Mouse (Mus musculus): ENCODE measurements around the gene Olfr26. TPM values are rescaled to one million over a fixed set of nuclear protein-coding genes. Genes with fewer than 3 reads are reported as not detected.
"Not testable (repeated sequence)": the region's sequence is repeated elsewhere in the genome, so short reads cannot be mapped to it uniquely, and the experiment has no call there.

The Olfr26 gene
- polyA plus RNA-seq (2015; fragmentation: Nextera tagmentation; extraction: Ambion mirVana), result not detected in 2 replicates

DNA sequence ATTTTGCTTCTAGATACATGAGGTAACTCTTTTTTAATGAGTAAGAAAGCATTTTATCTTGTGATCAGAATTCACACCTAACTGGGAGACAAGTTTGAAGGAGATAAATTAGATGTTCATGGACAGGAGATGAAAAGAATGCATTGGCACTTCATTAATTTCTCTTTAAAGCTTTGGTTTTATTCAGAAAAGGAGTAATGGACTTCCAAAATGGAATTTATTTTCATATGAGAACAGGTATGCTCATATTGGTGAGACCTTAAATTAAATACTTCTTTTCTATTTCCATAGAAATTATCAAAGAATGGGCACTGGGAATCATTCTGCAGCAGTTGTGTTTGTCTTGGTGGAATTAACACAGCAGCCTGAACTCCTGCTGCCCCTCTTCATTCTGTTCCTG, at the start of gene Olfr26:
TSS of gene Olfr26 (plus strand) at position 301 of the 400 bp plus-strand sequence.
- Histone ChIP-seq H3K27me3 (no peaks in the 10 kb centered on the region), H3K36me3 (no peaks in the 10 kb centered on the region), H3K9ac (no peak within 1 kb of the TSS), H3K4me2 (no peak within 1 kb of the TSS), H3K4me1 (replicated peaks) (no peaks in the 10 kb centered on the region), H3K27ac (replicated peaks) (no peak within 1 kb of the TSS), H3K9me3 (no peaks in the 10 kb centered on the region), H3K4me3 (no peak within 1 kb of the TSS)
- no peak for ATAC-seq (ENCODE audit: low FRiP score, low read depth)

GRCm38 (mm10) chr9:38805696-38806095, 49.2 kb upstream of the Olfr26 start:
- ATAC-seq (ENCODE audit: low FRiP score, low read depth), result no peak
- H3K4me2 ChIP-seq, result no peak overlapping the region
- no peaks in the 10 kb centered on the region for H3K9me3 ChIP-seq

DNA sequence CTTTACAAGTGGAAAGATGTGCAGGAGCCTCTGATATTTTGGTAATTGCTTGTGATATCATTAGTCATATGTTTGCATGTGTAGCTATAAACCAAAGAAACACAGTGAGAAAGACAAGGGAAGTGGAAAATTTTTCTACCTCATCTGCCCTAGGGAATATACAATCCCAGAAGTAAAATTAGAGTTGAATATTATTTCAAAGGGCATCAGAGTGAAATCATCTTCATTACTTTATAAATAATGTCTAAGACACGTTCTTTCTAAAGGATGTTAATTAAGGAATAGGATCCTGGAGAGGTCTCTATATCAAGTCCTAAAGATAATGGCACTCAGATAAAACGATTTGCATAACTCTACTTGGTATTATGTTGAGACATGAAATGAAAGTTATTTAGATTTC, 40.5 kb upstream of the Olfr26 start, which contains the start of gene Olfr922:
TSS of gene Olfr922 (plus strand) at position 301 of the 400 bp plus-strand sequence.
- Histone ChIP-seq H3K27me3 (no peaks in the 10 kb centered on the region), H3K9ac (no peak within 1 kb of the TSS), H3K36me3 (no peaks in the 10 kb centered on the region), H3K9me3 (no peaks in the 10 kb centered on the region), H3K4me2 (no peak within 1 kb of the TSS), H3K27ac (replicated peaks) (no peak within 1 kb of the TSS), H3K4me3 (no peak within 1 kb of the TSS), H3K4me1 (replicated peaks) (no peaks in the 10 kb centered on the region)
- 68% methylated on average over 2 of the region's 2 CpGs for WGBS
- no peak for ATAC-seq (ENCODE audit: low FRiP score, low read depth)

More at GRCm38 (mm10) chr9:38805696-38806095, 49.2 kb upstream of the Olfr26 start:
- no peaks in the 10 kb centered on the region for H3K36me3 ChIP-seq
- no peak overlapping the region for H3K27ac ChIP-seq (replicated peaks)
- H3K9ac ChIP-seq, result no peak overlapping the region
- no peaks in the 10 kb centered on the region for H3K27me3 ChIP-seq
- no peaks in the 10 kb centered on the region for H3K4me1 ChIP-seq (replicated peaks)
- H3K4me3 ChIP-seq, result no peak overlapping the region

GRCm38 (mm10) chr9:38815458-38815986, 39.3 kb upstream of the Olfr26 start:
- no peak overlapping the region for H3K4me2 ChIP-seq
- no peak for ATAC-seq (ENCODE audit: low FRiP score, low read depth)
- H3K4me3 ChIP-seq, result no peak overlapping the region
- no peak overlapping the region for H3K9ac ChIP-seq
- no peaks in the 10 kb centered on the region for H3K36me3 ChIP-seq
- no peaks in the 10 kb centered on the region for H3K9me3 ChIP-seq
- H3K27me3 ChIP-seq, result no peaks in the 10 kb centered on the region
- WGBS, result 95% methylated on average over 1 of the region's 1 CpGs
- no peaks in the 10 kb centered on the region for H3K4me1 ChIP-seq (replicated peaks)
- H3K27ac ChIP-seq (replicated peaks), result no peak overlapping the region

- no peak within 1 kb of the TSS for H3K27ac ChIP-seq (replicated peaks)
- no peaks in the 10 kb centered on the region for H3K27me3 ChIP-seq
- no peaks in the 10 kb centered on the region for H3K36me3 ChIP-seq
- no peaks in the 10 kb centered on the region for H3K4me1 ChIP-seq (replicated peaks)
- no peak for ATAC-seq (ENCODE audit: low FRiP score, low read depth)
- H3K4me3 ChIP-seq, result no peak within 1 kb of the TSS
- 77% methylated on average over 1 of the region's 1 CpGs for WGBS
- no peak within 1 kb of the TSS for H3K4me2 ChIP-seq
- H3K9me3 ChIP-seq, result no peaks in the 10 kb centered on the region
- H3K9ac ChIP-seq, result no peak within 1 kb of the TSS
Measured at GRCm38 (mm10) chr9:38826245-38826644, 28.6 kb upstream of the Olfr26 start, which contains the start of gene Olfr923. Gene Olfr923 (plus strand): TSS chr9:38826545.

DNA sequence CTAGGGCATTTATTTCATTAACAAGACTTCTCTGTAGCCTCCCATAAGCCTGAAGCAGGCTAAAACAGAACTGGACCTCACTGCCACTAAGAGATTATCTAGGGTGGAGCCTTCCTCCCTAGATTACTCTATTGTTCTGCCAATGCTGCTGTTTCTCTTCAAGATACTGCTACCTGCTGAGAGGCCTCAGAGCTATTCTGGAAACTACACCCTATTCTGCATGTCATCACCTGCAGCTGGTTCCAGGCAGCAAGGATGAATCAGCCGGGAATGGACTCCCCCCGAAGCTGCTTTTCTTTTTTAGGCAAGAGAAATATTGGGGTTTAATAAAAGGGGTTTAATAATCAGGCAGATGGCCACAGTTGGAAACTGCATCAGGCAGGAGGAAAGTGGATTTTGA, 21.8 kb upstream of the Olfr26 start:
- Histone ChIP-seq H3K4me2 (no peak overlapping the region), H3K27ac (replicated peaks) (no peak overlapping the region), H3K36me3 (no peaks in the 10 kb centered on the region), H3K9me3 (no peaks in the 10 kb centered on the region), H3K27me3 (no peaks in the 10 kb centered on the region), H3K4me1 (replicated peaks) (no peaks in the 10 kb centered on the region), H3K9ac (no peak overlapping the region), H3K4me3 (no peak overlapping the region)
- WGBS, result 86% methylated on average over 2 of the region's 2 CpGs
- no peak for ATAC-seq (ENCODE audit: low FRiP score, low read depth)

- no peaks in the 10 kb centered on the region for H3K36me3 ChIP-seq
- H3K9me3 ChIP-seq, result no peaks in the 10 kb centered on the region
- H3K27ac ChIP-seq (replicated peaks), result no peak within 1 kb of the TSS
- H3K4me1 ChIP-seq (replicated peaks), result no peaks in the 10 kb centered on the region
- WGBS, result 89% methylated on average over 1 of the region's 1 CpGs
- no peak within 1 kb of the TSS for H3K4me2 ChIP-seq
- H3K4me3 ChIP-seq, result no peak within 1 kb of the TSS
- no peaks in the 10 kb centered on the region for H3K27me3 ChIP-seq
- no peak within 1 kb of the TSS for H3K9ac ChIP-seq
- no peak for ATAC-seq (ENCODE audit: low FRiP score, low read depth)
Measured at GRCm38 (mm10) chr9:38844149-38844548, 10.7 kb upstream of the Olfr26 start, which contains the start of gene Olfr924. Gene Olfr924 (plus strand): TSS chr9:38844449.

DNA sequence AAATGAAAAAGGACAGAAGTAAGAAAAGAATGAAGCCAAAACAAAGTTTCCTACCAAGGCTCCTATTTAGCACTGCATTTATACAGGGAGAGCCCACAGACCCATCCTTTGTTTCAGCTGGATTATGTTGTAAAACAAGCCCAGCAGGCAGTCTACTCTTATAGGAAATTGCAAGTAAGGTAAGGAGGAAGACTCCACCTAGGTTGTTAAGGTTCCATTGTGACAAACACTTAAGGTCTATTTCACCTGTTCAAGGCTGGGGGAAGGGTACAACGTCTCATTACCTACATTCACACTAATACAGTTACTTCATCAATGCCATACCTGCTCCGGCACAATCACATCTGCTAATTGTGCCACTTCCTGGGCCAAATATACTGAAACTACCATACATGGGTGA, 20.0 kb downstream of the Olfr26 start:
- H3K27me3 ChIP-seq; H3K4me3 ChIP-seq; H3K27ac ChIP-seq (replicated peaks); H3K36me3 ChIP-seq; H3K4me2 ChIP-seq; H3K4me1 ChIP-seq (replicated peaks); ATAC-seq (ENCODE audit: low FRiP score, low read depth); H3K9me3 ChIP-seq; H3K9ac ChIP-seq: not testable (repeated sequence)
- WGBS, result 53% methylated on average over 2 of the region's 2 CpGs

DNA sequence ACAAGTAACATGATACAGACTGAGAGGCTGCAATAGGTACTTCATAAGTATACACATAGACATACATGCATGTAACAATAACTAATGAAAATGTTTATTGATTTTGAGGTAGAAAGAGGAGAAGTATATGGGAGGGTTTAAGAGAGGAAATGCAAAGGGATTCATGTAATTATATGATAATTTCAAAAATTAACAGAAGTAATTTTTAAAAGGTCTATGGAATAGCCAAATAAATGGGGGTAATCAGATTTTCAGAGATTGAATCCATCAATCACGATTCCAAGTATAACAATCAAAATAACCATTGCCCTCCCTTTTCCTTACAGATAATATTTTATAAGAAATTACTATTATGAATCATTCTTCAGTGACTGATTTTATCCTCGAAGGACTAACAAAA, 22.0 kb downstream of the Olfr26 start, which contains the start of gene Olfr926:
TSS of gene Olfr926 (plus strand) at position 301 of the 400 bp plus-strand sequence.
- H3K9ac ChIP-seq, result no peak within 1 kb of the TSS
- ATAC-seq (ENCODE audit: low FRiP score, low read depth), result no peak
- H3K4me2 ChIP-seq, result no peak within 1 kb of the TSS
- H3K27ac ChIP-seq (replicated peaks), result no peak within 1 kb of the TSS
- no peaks in the 10 kb centered on the region for H3K9me3 ChIP-seq
- 88% methylated on average over 2 of the region's 2 CpGs for WGBS
- no peaks in the 10 kb centered on the region for H3K36me3 ChIP-seq
- no peak within 1 kb of the TSS for H3K4me3 ChIP-seq
- no peaks in the 10 kb centered on the region for H3K27me3 ChIP-seq
- no peaks in the 10 kb centered on the region for H3K4me1 ChIP-seq (replicated peaks)

Other genes starting within 250 kb of the Olfr26 start
- gene Olfr914, start 250.0 kb upstream of the Olfr26 start, polyA plus RNA-seq (2015; fragmentation: Nextera tagmentation; extraction: Ambion mirVana), result not detected in 2 replicates
- not detected in 2 replicates for gene Olfr916, start 195.2 kb upstream of the Olfr26 start, polyA plus RNA-seq (2015; fragmentation: Nextera tagmentation; extraction: Ambion mirVana)
- not detected in 2 replicates for gene Olfr917, start 189.2 kb upstream of the Olfr26 start, polyA plus RNA-seq (2015; fragmentation: Nextera tagmentation; extraction: Ambion mirVana)
- gene Olfr918, start 180.5 kb upstream of the Olfr26 start, polyA plus RNA-seq (2015; fragmentation: Nextera tagmentation; extraction: Ambion mirVana), result not detected in 2 replicates
- gene Olfr919, start 151.4 kb upstream of the Olfr26 start, polyA plus RNA-seq (2015; fragmentation: Nextera tagmentation; extraction: Ambion mirVana), result not detected in 2 replicates
- 8.5 and 9.1 TPM in 2 replicates for gene Vwa5a, start 136.8 kb upstream of the Olfr26 start, polyA plus RNA-seq (2015; fragmentation: Nextera tagmentation; extraction: Ambion mirVana)
- not detected in 2 replicates for gene Olfr920, start 102.8 kb upstream of the Olfr26 start, polyA plus RNA-seq (2015; fragmentation: Nextera tagmentation; extraction: Ambion mirVana)
- gene Olfr921, start 82.0 kb upstream of the Olfr26 start, polyA plus RNA-seq (2015; fragmentation: Nextera tagmentation; extraction: Ambion mirVana), result not detected in 2 replicates
- gene Olfr922, start 40.4 kb upstream of the Olfr26 start, polyA plus RNA-seq (2015; fragmentation: Nextera tagmentation; extraction: Ambion mirVana), result not detected in 2 replicates
- not detected in 2 replicates for gene Olfr923, start 28.5 kb upstream of the Olfr26 start, polyA plus RNA-seq (2015; fragmentation: Nextera tagmentation; extraction: Ambion mirVana)
- not detected in 2 replicates for gene Olfr924, start 10.6 kb upstream of the Olfr26 start, polyA plus RNA-seq (2015; fragmentation: Nextera tagmentation; extraction: Ambion mirVana)
- gene Olfr926, start 22.1 kb downstream of the Olfr26 start, polyA plus RNA-seq (2015; fragmentation: Nextera tagmentation; extraction: Ambion mirVana), result not detected in 2 replicates
- gene Olfr930, start 74.7 kb downstream of the Olfr26 start, polyA plus RNA-seq (2015; fragmentation: Nextera tagmentation; extraction: Ambion mirVana), result not detected in 2 replicates
- not detected in 2 replicates for gene Olfr933, start 117.3 kb downstream of the Olfr26 start, polyA plus RNA-seq (2015; fragmentation: Nextera tagmentation; extraction: Ambion mirVana)
- gene Olfr934, start 133.3 kb downstream of the Olfr26 start, polyA plus RNA-seq (2015; fragmentation: Nextera tagmentation; extraction: Ambion mirVana), result not detected in 2 replicates
- not detected in 2 replicates for gene Olfr935, start 144.6 kb downstream of the Olfr26 start, polyA plus RNA-seq (2015; fragmentation: Nextera tagmentation; extraction: Ambion mirVana)
- not detected in 2 replicates for gene Olfr146, start 168.3 kb downstream of the Olfr26 start, polyA plus RNA-seq (2015; fragmentation: Nextera tagmentation; extraction: Ambion mirVana)
- not detected in 2 replicates for gene Olfr937, start 209.9 kb downstream of the Olfr26 start, polyA plus RNA-seq (2015; fragmentation: Nextera tagmentation; extraction: Ambion mirVana)
- gene Olfr938, start 223.8 kb downstream of the Olfr26 start, polyA plus RNA-seq (2015; fragmentation: Nextera tagmentation; extraction: Ambion mirVana), result not detected in 2 replicates

Measured in hindbrain, embryonic 15.5 days (tissue).